Mouse (Mus musculus) embryonic facial prominence, embryonic 12.5 days (tissue): ENCODE results near the gene Mxd4. TPM values are rescaled to one million over a fixed set of nuclear protein-coding genes. Genes with fewer than 3 reads are reported as not detected.

Experiments
- ATAC-seq: fragments of 200-750 bp; cut with Nextera tagmentation; 2 replicates; pipeline ENCODE4 v1.8.0; 2017; ENCODE audit not compliant: insufficient number of reproducible peaks, insufficient read depth, low FRiP score, low TSS enrichment
- H3K27ac ChIP-seq: fragments of 300-500 bp; sonication (generic); 2 replicates; pipeline ENCODE4 v1.5.1; 2016; ENCODE audit warnings: mild to moderate bottlenecking
- H3K27me3 ChIP-seq: fragments of 300-500 bp; sonication (generic); 2 replicates; pipeline ENCODE4 v1.6.1; 2016; ENCODE audit warnings: mild to moderate bottlenecking, moderate library complexity
- H3K36me3 ChIP-seq: fragments of 300-500 bp; sonication (generic); 2 replicates; pipeline ENCODE4 v1.6.1; 2016; ENCODE audit warnings: mild to moderate bottlenecking
- H3K4me1 ChIP-seq: fragments of 300-500 bp; sonication (generic); 2 replicates; pipeline ENCODE4 v1.6.1; 2016
- H3K4me2 ChIP-seq: fragments of 300-500 bp; sonication (generic); replicated peaks from 2 replicates; pipeline ENCODE4 v1.6.1; 2016; ENCODE audit warnings: mild to moderate bottlenecking, moderate library complexity
- H3K4me3 ChIP-seq: fragments of 300-500 bp; sonication (generic); 2 replicates; pipeline ENCODE4 v1.5.1; 2016; ENCODE audit warnings: mild to moderate bottlenecking
- H3K9ac ChIP-seq: fragments of 300-500 bp; sonication (generic); 2 replicates; pipeline ENCODE4 v1.6.1; 2016; ENCODE audit warnings: mild to moderate bottlenecking, moderate library complexity
- H3K9me3 ChIP-seq: fragments of 300-500 bp; sonication (generic); 2 replicates; pipeline ENCODE4 v1.6.1; 2016; ENCODE audit warnings: mild to moderate bottlenecking, moderate library complexity
- WGBS: fragments of 180-500 bp; shearing (Covaris S2); methylation state at CpG from one replicate; pipeline ENCODE4 v1.1.7; 2016; 5-methylcytosine and 5-hydroxymethylcytosine counted together
- polyA plus RNA-seq: library from polyadenylated mRNA; unstranded; fragments of >200 nt; fragmentation: Nextera tagmentation; extraction: Ambion mirVana; gene quantifications from 2 replicates; pipeline ENCODE4 v1.2.1, GENCODE M21; 2016

The Mxd4 gene
- polyA plus RNA-seq, 1 experiment from 2014 or later = 39.8 TPM

- no peaks in the 10 kb centered on the region for H3K4me1 ChIP-seq
- H3K4me3 ChIP-seq = no peak overlapping the region
- H3K9ac ChIP-seq = no peak overlapping the region
- no peaks in the 10 kb centered on the region for H3K9me3 ChIP-seq
- ATAC-seq = no peak
- 93% methylated on average over 12 of the region's 12 CpGs for WGBS
- no peak overlapping the region for H3K4me2 ChIP-seq
- H3K36me3 ChIP-seq = no peaks in the 10 kb centered on the region
- H3K27me3 ChIP-seq = no peaks in the 10 kb centered on the region
- no peak overlapping the region for H3K27ac ChIP-seq
Measured at GRCm38 (mm10) chr5:34195786-34196185, 8.3 kb upstream of the Mxd4 start.

GRCm38 (mm10) chr5:34194975-34195662, 7.6 kb upstream of the Mxd4 start:
- H3K9me3 ChIP-seq = no peaks in the 10 kb centered on the region
- no peak overlapping the region for H3K9ac ChIP-seq
- no peak overlapping the region for H3K4me3 ChIP-seq
- no peaks in the 10 kb centered on the region for H3K27me3 ChIP-seq
- WGBS = 78% methylated on average over 6 of the region's 6 CpGs
- no peaks in the 10 kb centered on the region for H3K4me1 ChIP-seq
- ATAC-seq = no peak
- H3K36me3 ChIP-seq = no peaks in the 10 kb centered on the region
- H3K4me2 ChIP-seq = no peak overlapping the region
- H3K27ac ChIP-seq = no peak overlapping the region

- no peak for ATAC-seq
- Histone ChIP-seq H3K4me3 (no peak overlapping the region), H3K36me3 (no peaks in the 10 kb centered on the region), H3K4me1 (no peaks in the 10 kb centered on the region), H3K9ac (no peak overlapping the region), H3K27me3 (no peaks in the 10 kb centered on the region), H3K9me3 (no peaks in the 10 kb centered on the region), H3K27ac (no peak overlapping the region), H3K4me2 (no peak overlapping the region)
- WGBS = 40% methylated on average over 1 of the region's 1 CpGs
Measured at GRCm38 (mm10) chr5:34194426-34194825, 6.9 kb upstream of the Mxd4 start.

DNA sequence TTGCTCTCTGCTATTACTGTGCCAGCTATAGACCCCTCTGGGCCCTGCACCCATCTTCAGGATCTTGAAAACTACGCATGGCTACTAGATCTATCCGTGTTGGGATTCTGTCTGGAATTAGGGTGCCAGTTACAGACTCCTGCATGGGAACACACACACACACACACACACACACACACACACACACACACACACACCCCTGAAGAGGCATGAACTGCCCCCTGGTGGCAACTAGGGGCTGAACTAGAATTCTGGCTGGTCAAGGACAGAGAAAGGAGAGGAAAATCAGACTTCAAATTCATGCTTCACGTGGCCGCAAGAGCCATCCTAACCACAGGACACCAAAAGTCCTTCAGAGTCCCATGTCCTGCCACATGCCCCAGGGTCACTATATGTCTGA, 4.3 kb upstream of the Mxd4 start:
- H3K4me3 ChIP-seq = no peak overlapping the region
- no peak overlapping the region for H3K9ac ChIP-seq
- no peak overlapping the region for H3K4me2 ChIP-seq
- H3K9me3 ChIP-seq = no peaks in the 10 kb centered on the region
- no peak overlapping the region for H3K27ac ChIP-seq
- no peaks in the 10 kb centered on the region for H3K27me3 ChIP-seq
- ATAC-seq = no peak
- WGBS = 79% methylated on average over 4 of the region's 4 CpGs
- H3K36me3 ChIP-seq = no peaks in the 10 kb centered on the region
- peaks cover 10% of the 10 kb centered on the region for H3K4me1 ChIP-seq

GRCm38 (mm10) chr5:34191021-34191420, 3.5 kb upstream of the Mxd4 start:
- no peaks in the 10 kb centered on the region for H3K36me3 ChIP-seq
- WGBS = 47% methylated on average over 4 of the region's 4 CpGs
- peaks cover 16% of the 10 kb centered on the region for H3K4me1 ChIP-seq
- no peak overlapping the region for H3K9ac ChIP-seq
- ATAC-seq = no peak
- H3K27me3 ChIP-seq = no peaks in the 10 kb centered on the region
- no peak overlapping the region for H3K4me2 ChIP-seq
- no peak overlapping the region for H3K27ac ChIP-seq
- no peaks in the 10 kb centered on the region for H3K9me3 ChIP-seq
- H3K4me3 ChIP-seq = no peak overlapping the region

GRCm38 (mm10) chr5:34189521-34189920, 2.0 kb upstream of the Mxd4 start:
- Histone ChIP-seq H3K9me3 (no peaks in the 10 kb centered on the region), H3K9ac (no peak overlapping the region), H3K27me3 (no peaks in the 10 kb centered on the region), H3K4me3 (no peak overlapping the region), H3K27ac (no peak overlapping the region), H3K4me1 (peaks cover 31% of the 10 kb centered on the region), H3K36me3 (no peaks in the 10 kb centered on the region), H3K4me2 (no peak overlapping the region)
- ATAC-seq = no peak
- WGBS = 53% methylated on average over 1 of the region's 1 CpGs

DNA sequence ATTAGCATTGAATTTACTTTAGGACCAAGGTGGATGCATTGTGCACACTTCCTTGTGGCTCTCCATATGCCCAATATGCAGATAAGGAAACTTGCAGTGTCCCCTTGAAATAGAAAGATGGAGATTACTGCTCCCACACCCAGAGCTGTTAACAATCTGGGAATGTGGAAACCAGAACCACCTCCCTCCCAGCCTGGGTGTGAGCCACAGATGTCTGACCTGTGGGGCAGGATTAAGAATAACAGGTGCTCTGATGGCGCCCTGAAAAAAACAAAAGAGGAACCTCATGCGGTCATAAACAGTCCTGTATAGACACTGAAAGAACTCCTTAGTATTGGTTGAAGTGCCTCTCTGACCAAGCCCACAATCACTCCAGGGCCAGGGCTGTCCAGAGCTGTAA, 1.3 kb upstream of the Mxd4 start:
- Histone ChIP-seq H3K27ac (no peak overlapping the region), H3K36me3 (peaks cover 5% of the 10 kb centered on the region), H3K4me3 (no peak overlapping the region; the same call in 1 of the 2 replicates), H3K9me3 (no peaks in the 10 kb centered on the region), H3K27me3 (no peaks in the 10 kb centered on the region), H3K4me1 (peaks cover 34% of the 10 kb centered on the region), H3K4me2 (peak overlapping the region; percentile 62), H3K9ac (no peak overlapping the region)
- 63% methylated on average over 2 of the region's 2 CpGs for WGBS
- ATAC-seq = no peak

- under 1% methylated on average over 44 of the region's 46 CpGs for WGBS
- H3K4me3 ChIP-seq = peak overlapping the region; percentile 95
Measured at GRCm38 (mm10) chr5:34186961-34187391, 544 bp downstream of the Mxd4 start.

DNA sequence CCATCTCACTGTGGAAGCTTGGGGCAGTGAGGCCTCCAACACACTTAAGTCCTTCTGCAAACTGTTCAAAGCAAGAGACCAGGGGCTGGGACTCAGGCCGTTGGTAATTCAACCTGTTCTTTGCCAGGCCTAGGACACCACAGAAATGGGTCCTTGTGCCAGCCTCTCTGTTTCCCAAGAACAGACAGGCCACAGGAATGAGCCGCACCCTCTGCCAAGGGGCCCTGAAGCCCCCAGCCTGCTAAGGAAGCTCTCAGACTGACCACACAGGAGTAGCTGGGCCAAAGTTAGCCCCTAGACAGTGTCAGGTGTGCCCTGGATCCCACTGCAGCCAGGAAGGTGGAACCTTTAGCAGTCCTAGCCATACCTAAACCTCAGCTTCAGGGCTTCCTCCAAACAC, 1.1 kb downstream of the Mxd4 start:
- H3K27ac ChIP-seq = peak overlapping the region; percentile 90; the same call in 1 of the 2 replicates
- ATAC-seq = no peak

More at GRCm38 (mm10) chr5:34186961-34187391, 544 bp downstream of the Mxd4 start:
- Histone ChIP-seq H3K27ac (peak overlapping the region; percentile 90), H3K36me3 (peaks cover 16% of the 10 kb centered on the region), H3K9ac (peak overlapping the region; percentile 81), H3K4me2 (peak overlapping the region; percentile 85), H3K4me1 (peaks cover 43% of the 10 kb centered on the region), H3K9me3 (no peaks in the 10 kb centered on the region), H3K27me3 (no peaks in the 10 kb centered on the region)
- no peak for ATAC-seq

GRCm38 (mm10) chr5:34185791-34186190, 1.7 kb downstream of the Mxd4 start:
- H3K27ac ChIP-seq = no peak overlapping the region
- peaks cover 43% of the 10 kb centered on the region for H3K4me1 ChIP-seq
- no peaks in the 10 kb centered on the region for H3K9me3 ChIP-seq
- peak overlapping the region; percentile 81 for H3K9ac ChIP-seq
- no peaks in the 10 kb centered on the region for H3K27me3 ChIP-seq
- ATAC-seq = no peak
- peak overlapping the region; percentile 85 for H3K4me2 ChIP-seq
- H3K36me3 ChIP-seq = peaks cover 26% of the 10 kb centered on the region
- peak overlapping the region; percentile 95 for H3K4me3 ChIP-seq

More for the DNA sequence above, 1.1 kb downstream of the Mxd4 start:
- 65% methylated on average over 2 of the region's 2 CpGs for WGBS
- Histone ChIP-seq H3K4me2 (peak overlapping the region; percentile 85), H3K9ac (peak overlapping the region; percentile 81), H3K9me3 (no peaks in the 10 kb centered on the region), H3K4me1 (peaks cover 43% of the 10 kb centered on the region), H3K4me3 (peak overlapping the region; percentile 95), H3K36me3 (peaks cover 21% of the 10 kb centered on the region), H3K27me3 (no peaks in the 10 kb centered on the region)

DNA sequence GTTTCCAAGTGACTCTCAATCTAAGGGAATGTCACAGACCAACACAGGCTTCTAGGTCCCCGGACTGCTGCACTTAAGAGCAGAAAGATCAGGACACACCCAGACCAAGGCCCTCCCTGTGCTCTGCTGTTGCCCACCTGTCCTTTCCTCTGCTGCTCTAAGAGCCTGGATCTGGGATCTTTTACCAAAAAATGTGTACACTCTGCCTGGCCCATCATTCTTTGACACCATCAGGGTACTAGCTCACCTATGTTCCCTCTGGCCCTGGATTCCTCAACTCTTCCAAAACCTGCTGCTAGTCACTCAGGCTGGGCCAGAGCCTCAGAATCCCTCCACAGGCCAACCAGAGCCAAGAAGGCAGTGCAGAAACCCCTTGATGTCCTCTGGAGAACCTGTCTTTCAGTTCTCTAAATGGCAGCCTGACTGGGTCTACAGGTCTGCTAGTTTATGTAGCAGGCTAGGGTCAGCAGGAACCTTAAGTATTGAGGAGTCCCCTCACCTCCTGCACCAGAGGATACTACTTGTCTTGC, 2.4 kb downstream of the Mxd4 start:
- no peak for ATAC-seq
- peak overlapping the region; percentile 85; the same call in 1 of the 2 replicates for H3K4me2 ChIP-seq
- H3K27ac ChIP-seq = no peak overlapping the region
- H3K4me3 ChIP-seq = no peak overlapping the region
- peaks cover 32% of the 10 kb centered on the region for H3K36me3 ChIP-seq
- H3K9me3 ChIP-seq = no peaks in the 10 kb centered on the region
- 89% methylated on average over 1 of the region's 1 CpGs for WGBS
- H3K4me1 ChIP-seq = peaks cover 43% of the 10 kb centered on the region
- no peaks in the 10 kb centered on the region for H3K27me3 ChIP-seq
- no peak overlapping the region for H3K9ac ChIP-seq

GRCm38 (mm10) chr5:34183976-34184375, 3.5 kb downstream of the Mxd4 start:
- H3K4me3 ChIP-seq = no peak overlapping the region
- H3K9me3 ChIP-seq = no peaks in the 10 kb centered on the region
- no peak overlapping the region for H3K9ac ChIP-seq
- H3K27ac ChIP-seq = no peak overlapping the region
- ATAC-seq = no peak
- H3K36me3 ChIP-seq = peaks cover 36% of the 10 kb centered on the region
- 81% methylated on average over 3 of the region's 3 CpGs for WGBS
- H3K4me2 ChIP-seq = no peak overlapping the region
- no peaks in the 10 kb centered on the region for H3K27me3 ChIP-seq
- peaks cover 41% of the 10 kb centered on the region for H3K4me1 ChIP-seq
